Mouse (Mus musculus) kidney, postnatal 36 days (tissue): ENCODE data around the gene Ntn3.

Experiments used
- DNase-seq, 2 experiments: peaks; one replicate each; pipeline ENCODE4 v3.0.0; 2021 to 2022; ENCODE audit warnings: mixed read lengths in 2 of 2

Gene Ntn3

DNA sequence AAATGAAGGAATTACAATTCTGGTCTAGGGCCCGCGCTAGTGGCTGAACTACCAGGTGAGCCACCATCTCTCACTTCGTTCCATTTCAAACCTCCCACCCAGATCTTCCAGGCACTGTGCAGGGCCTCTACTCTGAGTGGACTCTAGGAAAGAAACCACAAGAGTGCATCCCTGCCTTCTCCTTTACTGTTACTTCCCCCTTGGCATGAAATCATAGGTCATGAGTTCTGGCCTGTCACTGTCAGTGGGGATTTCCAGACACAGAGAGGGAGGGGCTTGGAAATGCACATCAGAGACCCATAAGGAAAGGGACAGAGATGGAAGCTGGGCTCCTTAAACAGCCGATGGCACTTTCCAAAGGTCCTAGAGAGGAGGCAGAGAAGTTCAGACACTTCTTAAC is 37.6 kb downstream of the Ntn3 start:
- DNase-seq, result no peak

DNA sequence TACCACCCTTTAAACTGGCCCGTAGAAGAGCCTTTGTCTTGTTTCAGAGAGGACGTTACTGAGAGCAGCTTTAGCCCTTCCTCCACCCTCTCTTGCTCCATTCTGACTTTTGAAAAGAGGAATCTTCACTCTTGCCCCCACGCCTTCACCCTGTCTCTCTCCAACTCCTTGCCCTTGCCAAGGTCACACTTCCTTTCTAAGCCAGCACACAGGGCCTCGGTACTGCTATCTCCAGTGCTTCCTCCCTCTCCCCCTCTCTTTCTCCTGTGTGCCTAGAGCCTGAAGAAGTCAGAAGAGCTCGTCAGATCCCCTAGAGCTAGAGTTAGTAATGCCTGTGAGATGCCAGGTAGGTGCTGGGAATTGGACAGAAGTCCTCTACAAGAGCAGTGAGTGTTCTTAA is 38.6 kb downstream of the Ntn3 start:
- no peak for DNase-seq

DNA sequence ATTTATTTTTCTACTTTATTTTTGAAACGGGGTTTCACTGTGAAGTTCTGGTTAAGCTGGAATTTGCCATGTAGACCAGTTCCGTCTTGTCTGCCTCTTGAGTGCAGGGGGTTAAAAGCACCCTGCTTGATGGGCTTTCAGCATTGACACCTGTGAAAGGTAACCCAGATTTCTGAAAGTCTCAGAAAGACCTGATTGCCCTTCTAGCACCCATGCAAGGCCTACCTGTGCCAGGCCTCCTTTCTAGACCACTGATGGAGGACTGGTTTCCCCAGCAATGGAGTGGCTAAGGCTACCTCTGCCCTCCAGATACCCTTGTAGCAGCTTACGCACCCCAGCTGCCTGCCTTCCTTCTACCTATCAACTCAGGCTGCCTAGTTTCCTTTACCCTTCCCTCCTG is 39.2 kb downstream of the Ntn3 start:
- no peak for DNase-seq

DNA sequence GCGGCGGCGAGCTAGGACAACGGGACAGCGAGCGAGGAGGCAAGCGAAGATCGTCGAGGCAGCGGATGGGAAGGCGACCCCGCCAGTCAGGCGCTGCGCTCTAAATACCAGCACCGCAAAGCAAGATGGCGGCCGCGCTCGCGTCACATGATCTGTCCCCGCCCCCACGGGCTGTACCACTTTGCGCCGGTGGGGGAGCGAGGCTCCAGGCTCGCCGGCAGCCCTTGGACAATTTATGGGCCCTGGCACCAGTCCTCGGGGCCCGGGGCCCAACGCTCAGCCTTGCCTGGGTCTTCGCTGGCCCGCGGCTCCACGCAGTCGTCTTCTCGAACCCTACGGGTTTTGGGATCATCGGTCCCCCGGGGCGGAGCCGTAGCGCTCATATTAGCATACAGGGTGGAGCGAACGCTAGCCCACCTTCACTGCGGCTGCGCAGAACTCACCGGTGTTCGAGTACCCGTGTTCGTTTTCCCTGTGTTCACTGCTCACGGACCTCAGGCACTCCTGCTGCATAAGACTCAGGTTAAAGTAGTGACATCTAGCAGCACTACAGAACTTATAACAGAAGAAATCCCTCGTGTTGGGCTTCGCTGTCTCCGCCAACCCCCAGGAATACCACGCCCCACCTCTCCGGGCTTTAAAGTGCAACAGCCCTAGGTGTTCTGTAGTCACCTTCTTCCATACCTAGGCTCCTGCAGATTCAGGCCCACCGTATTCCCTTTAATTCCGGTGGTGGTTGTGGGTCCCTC is 39.8 kb downstream of the Ntn3 start, which contains the start of gene Atp6v0c:
TSS of gene Atp6v0c (minus strand) at position 386 of the 749 bp plus-strand sequence.
- peak; percentile 96 to 98 for DNase-seq

DNA sequence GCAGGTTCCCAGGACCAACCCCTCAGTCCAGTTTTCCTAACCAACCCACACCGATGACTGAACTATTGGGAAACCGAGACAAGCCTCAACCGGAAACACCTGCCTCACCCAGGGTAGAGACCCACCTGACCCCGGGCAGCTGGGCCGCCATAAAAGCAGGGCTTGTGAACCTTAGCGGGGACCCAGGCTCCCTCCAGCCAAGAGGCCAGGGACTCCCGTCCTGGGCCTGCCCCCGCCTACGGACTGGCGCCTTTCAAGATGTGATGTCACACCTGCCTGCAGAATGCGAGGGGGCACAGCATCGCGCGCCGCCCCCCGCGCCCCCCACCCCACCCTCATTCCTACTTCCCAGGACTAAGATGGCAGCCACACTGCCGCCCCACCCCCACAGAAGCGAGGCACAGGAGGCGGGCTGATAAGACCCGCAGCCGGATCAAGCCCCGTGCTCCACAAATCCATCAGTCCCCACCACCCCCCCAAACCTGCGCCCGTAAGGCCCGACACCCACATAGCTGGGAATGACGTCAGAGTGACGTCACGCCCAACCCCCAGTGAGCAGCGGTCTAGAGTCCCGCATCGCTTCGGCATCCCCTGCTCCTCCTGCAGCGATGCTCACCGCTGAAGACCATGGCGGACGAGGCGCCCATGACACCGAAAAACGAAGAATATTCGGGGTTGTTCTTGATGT is 40.6 kb downstream of the Ntn3 start:
- peak in 1 of 2 experiments; percentile 76 for DNase-seq

DNA sequence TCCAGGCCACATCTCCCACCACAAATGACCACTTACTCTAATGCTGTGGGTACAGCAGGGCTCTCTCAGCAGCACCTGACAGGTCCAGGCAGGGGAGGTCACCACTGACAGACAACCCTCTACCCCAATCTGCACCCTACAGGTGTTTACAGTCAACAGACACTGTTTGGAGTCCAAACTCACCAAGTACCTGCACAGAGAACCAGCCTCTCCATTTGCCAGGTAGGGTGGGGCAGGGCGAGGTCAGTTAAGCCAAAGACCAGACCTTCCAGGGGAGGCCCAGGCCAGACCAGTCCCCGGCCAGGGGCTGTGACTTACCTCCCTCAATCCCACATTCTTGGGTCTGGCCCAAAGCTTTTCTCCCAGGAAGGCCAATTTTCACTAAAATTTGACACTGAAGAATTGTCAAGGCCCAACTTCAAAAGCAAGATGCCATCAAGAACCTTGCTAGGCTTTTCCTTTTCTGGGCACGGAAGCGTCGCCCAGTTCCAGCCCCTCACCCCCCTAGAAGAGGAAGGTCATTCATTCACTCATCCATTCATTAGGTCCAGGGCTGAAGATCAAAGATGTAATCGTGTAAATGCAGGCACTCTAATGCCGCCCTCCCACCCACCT is 41.3 kb downstream of the Ntn3 start:
- peak in 1 of 2 experiments; percentile 36 for DNase-seq

DNA sequence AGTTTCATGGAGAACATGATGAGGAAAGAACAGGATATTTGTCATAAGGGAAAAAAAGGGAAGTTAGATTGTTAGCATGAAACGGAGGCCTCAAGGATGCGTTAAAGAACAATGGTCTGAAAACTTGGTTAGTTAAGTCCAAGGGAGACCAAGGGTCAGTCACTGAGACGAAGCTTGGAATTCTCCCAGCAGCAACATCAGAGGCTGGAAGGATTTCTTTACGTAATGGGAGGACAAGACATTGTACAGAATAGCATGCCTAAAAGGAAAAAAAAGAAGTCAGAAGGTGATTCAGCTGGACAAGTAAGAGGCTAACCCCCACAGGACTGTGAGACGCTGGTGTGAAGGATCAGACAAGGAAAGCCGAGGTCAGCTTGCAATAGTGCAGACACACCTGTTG is 42.2 kb downstream of the Ntn3 start:
- peak in 1 of 2 experiments; percentile 54 for DNase-seq

DNA sequence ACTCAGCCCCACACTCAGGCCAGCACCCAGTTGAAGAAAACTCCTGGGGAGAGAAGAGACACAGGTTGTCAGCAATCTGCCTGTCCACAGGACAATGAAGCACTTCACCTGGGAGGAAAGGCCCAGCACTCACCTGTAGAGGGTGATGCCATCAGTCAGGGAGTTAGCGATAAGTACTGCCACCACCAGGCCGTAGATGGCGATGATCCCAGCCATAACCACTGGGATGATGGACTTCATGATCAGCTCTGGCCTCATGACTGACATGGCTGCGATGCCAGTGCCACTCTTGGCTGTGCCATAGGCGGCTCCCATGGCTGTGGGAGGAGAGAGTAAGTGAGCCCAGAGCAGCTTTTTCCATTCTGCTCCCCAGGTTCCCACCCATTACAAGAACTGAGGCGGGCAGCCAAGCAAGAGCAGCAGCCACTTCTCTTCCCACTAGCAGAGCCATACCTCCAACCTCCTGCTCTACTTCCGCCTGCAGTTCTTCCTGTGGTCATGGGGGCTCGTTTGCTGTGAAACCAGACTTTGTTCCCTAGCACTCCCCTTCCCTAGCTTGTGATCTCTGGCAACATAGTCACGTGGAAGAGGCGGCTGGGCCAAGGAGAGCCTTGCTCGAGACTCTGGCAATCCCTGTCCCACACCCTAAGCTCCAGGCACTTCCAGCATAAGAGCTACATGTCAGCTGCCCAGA is 44.6 kb downstream of the Ntn3 start:
- DNase-seq, result peak; percentile 77 to 85

DNA sequence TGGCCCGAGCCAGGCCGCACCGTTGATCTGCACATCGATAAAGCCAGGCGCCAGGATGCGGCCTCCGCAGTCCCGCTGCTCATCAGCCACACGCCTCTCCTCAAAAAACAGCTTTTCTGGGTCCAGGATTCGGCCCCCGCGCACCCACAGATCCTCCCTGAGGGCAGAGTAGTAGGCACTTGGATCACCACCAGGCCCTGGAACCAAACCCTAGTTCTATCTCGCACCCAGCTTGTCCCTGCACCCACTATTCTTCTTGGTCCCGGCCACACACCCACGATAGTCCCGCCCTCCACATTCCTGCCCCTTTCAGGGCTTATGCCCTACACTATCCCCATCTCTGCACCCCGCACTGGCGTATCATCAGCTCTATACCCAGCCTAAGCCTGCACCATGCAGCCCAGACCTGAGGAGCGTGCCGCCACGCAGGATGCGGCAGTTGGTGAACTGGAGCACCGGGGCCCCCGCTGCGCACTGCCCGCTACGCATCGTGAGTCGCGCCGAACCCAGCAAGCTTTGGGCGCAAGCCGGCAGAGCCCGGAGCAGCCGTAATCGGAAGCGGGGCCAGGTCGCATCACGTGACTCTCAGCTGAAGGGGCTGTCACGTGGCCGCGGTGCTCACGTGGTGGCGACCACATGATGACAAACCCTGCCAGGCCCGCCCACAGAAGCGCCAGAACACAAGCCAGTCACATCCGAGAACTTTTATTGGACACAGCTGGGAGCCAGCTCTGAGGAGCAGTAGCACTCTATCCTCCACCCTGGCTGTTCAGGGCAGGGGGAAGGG is 46.0 kb downstream of the Ntn3 start, which contains the start of gene Amdhd2:
TSS of gene Amdhd2 (minus strand) at position 591 of the 787 bp plus-strand sequence.
- peak; percentile 98 to 99 for DNase-seq

DNA sequence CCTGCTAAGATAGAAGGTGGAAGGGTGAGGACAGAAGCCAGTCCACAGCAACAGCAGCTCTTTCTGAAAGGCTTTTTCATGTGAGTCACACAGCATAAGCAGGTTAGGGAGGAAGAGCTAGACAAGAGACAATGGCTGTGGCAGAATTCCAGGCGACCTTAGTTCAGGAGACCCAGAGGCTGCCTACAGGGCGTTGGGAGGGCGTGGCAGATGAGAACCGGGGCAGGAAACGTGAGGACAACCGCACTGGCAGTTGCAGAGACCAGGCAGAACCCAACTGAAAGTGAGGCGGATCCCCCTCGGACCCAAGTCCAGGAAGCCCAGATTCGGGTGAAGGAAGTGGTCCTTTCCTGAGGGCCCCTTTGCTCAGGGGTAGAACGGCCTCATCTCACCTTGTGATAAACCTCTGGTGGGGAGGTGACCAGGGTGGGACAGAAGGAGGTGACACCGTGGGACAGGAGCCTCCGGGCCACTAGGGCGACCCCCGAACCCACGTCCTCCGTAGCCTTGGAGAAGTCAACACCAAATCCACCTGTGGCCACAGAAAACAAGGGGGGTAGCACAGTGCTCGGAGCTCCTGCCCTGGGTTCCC is 46.7 kb downstream of the Ntn3 start:
- DNase-seq, result peak; percentile 93

DNA sequence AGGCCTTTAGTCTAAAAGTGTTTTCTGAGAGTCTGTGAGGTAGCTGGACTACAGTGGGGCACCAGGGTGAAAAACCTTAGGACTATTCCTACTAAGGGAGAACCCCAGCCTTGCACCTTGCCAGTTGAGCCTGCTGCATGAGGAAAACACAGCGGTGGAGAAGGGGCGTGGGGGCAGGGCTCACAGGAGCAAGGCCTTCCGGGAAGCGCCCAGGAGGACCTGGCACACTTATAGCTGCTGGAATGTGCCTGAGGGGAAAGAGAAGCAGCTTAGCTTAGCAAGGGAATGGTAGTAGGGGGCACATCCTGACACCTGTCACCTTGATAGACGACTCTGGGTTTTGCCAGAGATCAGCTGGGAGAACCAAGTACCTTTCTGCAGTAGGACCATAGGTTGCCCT is 47.9 kb downstream of the Ntn3 start:
- DNase-seq, result peak in 1 of 2 experiments; percentile 50

DNA sequence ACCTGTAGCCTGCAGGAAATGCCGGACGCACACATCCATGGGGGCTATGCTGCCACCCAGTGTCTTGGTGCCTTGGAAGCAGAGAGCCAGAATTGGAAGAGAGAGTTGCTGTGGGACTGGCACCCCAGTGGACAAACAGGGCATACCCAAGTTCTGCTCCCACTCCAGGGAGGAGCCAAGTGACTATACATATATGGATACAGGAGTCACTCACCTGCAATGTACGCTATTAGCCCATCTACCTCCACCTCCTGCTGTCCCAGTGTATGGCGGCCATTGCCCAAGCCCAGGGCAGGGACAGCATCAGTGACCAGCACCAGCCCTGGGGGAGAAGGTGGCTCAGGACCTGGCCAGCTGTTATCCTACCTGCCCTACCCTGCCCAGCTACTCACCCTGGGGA is 51.8 kb downstream of the Ntn3 start:
- no peak for DNase-seq

DNA sequence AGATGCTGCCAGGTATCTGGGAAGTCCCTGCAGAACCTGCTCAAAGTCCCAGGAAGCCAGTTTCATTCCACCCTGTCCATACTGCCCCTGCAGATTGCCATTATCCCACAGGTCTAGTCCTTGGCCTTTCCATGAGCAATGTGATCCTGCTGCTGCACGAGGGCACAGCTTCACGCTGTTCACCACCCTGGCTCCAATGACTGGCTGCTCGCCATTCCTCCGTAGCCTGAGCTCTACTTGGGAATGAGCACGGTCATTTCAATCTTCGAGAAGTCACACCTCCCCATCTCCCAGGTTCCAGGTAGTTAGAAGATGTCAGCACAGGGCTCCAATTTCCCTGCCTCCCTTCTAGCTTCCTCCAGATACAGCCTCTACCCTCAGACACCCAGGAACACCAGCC is 52.2 kb downstream of the Ntn3 start:
- no peak for DNase-seq

DNA sequence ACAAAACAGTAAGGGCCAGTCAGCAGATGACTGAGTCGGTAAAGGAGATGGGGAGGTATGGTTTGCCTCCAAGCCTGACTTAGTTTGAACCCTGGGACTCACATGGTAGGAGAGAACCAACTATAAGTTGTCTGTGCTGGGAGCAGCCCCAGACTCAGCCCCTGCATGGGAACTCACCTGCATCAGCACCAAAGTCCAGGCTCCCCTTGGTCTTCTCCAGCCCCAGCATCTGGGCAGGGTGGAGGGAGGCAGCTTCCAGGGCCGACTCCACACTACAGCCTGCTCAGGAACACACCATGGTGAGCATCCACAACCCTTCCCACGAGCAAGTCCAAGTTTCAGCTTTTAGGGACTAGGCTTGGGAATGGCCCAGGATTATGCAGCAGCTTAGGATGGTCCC is 52.9 kb downstream of the Ntn3 start:
- DNase-seq, result no peak

DNA sequence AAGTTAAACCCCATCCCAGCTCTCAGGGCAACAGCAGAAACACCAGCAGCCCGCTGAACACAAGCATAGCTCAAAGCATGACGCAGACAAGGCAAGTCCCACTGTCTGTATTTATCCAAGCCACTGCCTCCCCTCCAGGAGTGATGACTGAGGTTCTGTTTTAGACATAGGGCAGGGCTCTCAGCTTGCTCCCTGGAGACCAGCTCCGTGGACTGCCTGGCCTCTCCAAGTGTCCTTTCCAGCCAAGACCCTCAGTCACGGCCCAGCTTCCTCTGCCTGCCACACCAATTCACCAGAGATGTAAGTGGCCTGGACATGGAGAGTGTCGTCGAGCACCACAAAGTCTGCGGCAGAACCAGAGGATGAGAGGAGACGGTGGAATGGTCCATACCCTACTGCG is 53.6 kb downstream of the Ntn3 start:
- no peak for DNase-seq

DNA sequence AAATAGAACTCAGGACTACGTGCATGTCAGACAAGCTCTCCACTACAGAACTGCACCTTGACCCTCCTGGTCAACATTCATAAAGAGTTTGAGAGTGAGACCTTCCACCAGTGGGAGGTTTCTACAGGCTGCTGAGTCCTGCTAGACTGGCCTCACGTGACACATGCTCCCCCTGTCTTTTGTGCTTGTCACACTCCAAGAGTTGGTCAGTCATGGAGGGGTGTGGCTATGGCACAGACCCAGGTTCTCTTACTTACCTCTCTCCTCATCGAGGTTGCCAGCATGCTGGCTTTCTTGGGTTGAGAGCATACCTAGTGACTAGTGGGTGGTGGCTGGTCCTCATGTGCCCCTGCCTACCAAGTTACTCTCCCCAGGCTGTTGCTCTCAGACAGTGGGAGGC is 54.9 kb downstream of the Ntn3 start:
- DNase-seq, result peak; percentile 92 to 93
